Mouse (Mus musculus): ENCODE measurements around the gene Nrn1. TPM values are rescaled to one million over a fixed set of nuclear protein-coding genes. Genes with fewer than 3 reads are reported as not detected.

Gene Nrn1
- polyA plus RNA-seq, 1 experiment, result 0.48 TPM

DNA sequence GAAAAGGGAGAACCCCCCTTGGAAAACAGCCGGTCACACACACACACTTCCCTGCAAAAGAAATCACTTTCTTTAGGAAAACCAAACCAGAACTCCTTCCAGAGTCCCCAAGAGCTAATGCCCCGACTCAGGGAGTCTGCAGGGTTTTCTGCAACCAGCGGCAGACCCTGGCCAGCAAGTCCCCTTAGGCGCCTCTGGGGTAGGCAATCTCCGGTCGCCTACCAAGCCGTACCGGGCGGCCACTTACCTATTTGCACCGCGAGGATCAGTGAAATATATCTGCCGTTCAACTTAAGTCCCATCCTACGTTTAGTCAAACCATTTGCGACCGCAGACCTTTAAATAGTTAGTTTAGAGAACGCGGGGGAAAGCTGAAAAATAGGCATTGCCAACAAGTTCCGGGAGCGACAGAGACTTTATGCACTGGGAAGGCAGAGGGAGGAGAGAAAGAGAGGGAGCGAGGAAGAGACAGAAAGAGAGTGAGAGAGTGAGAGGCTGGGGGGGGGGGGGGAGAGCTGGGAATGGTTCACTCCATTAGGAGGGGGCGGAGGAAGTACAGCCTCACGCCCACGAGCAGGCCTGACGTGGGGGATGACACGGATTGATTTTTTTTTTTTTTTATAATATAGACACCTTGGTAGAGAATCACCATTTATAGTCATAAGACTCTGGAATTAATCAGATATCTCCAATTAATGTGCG lies 791 bp downstream of the Nrn1 start:
- 5% methylated on average over 26 of the region's 26 CpGs for WGBS
- H3K4me3 ChIP-seq (ENCODE audit: insufficient read depth, low read depth, low read length), result no peak overlapping the region
- peaks cover 23% of the 10 kb centered on the region for H3K27me3 ChIP-seq (replicated peaks; ENCODE audit: control insufficient read depth, insufficient read depth, low read length)

DNA sequence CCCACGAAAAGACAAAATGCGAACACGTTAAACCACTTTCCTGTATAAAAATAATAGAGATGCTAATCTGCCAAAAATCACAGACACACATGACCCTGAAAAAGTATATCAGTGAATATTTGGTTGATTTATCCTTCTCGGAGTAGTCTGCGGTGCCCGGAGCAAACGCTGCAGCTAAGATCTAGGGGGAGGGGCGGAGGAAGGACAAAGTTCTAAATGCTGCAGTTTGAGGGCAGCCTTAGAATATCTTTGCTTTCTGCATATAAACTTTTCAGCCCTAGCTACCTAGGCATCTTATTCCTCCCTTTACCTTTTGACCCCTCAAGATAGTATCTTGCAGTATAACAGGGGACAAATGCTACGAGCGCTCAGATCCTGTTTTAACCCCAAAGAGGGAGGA lies 1.4 kb downstream of the Nrn1 start:
- H3K27me3 ChIP-seq (replicated peaks; ENCODE audit: control insufficient read depth, insufficient read depth, low read length), result peaks cover 23% of the 10 kb centered on the region
- 0 out of 2 replicates have a peak, but pooled peaks cover 2% of the 10 kb centered on the region for H3K4me1 ChIP-seq (ENCODE audit: control insufficient read depth, insufficient read depth, low read length)
- 13% methylated on average over 10 of the region's 10 CpGs for WGBS
- no peaks in the 10 kb centered on the region for H3K36me3 ChIP-seq (ENCODE audit: control insufficient read depth, insufficient read depth, low read length)
- no peak for TF ChIP-seq CTCF (conservative IDR thresholded peaks at IDR 0.05; ENCODE audit: insufficient read depth, insufficient read length, low read depth, low read length)
- TF ChIP-seq POLR2A (IDR thresholded peaks at IDR 0.05; ENCODE audit: low read depth, low read length), result no peak
- H3K27ac ChIP-seq (ENCODE audit: insufficient read depth, low read depth, low read length), result no peak overlapping the region
- DNase-seq, result peak; percentile 25
- H3K4me3 ChIP-seq (ENCODE audit: insufficient read depth, low read depth, low read length), result no peak overlapping the region

More for the DNA sequence above, 791 bp downstream of the Nrn1 start:
- Histone ChIP-seq H3K4me1 (ENCODE audit: control insufficient read depth, insufficient read depth, low read length) (0 out of 2 replicates have a peak, but pooled peaks cover 2% of the 10 kb centered on the region), H3K27ac (ENCODE audit: insufficient read depth, low read depth, low read length) (no peak overlapping the region), H3K36me3 (ENCODE audit: control insufficient read depth, insufficient read depth, low read length) (no peaks in the 10 kb centered on the region)
- TF ChIP-seq CTCF (conservative IDR thresholded peaks at IDR 0.05; ENCODE audit: insufficient read depth, insufficient read length, low read depth, low read length) (no peak), POLR2A (IDR thresholded peaks at IDR 0.05; ENCODE audit: low read depth, low read length) (no peak)
- peak; percentile 1 for DNase-seq

DNA sequence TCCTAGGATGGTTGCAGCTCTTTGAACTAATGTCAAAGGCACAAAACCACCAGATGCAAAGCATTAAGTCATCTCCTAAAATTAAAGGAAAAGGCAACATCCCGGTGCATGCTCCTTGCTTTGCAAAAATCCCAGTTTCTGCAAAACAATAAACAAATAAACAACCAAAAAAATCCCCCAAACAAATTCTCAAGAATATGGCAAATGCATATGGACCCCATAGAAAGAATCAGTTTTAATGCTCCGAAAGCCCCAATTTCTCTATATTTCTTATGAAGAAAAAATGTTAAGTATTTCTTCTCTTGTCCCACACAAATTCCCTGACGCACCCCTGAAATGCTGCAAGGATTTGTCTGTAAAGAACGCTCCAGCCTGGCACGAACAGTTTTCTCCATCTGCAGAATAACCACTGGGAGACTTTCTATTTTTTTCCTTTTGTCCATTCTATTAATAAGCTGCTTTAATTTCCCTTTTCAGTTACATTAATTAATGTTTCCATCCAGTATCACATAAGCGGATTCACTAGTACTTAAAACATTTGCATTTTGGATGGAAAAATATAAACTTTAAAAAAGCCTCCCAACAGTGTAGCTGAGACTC lies 1.9 kb downstream of the Nrn1 start:
- Histone ChIP-seq H3K36me3 (ENCODE audit: control insufficient read depth, insufficient read depth, low read length) (no peaks in the 10 kb centered on the region), H3K27me3 (replicated peaks; ENCODE audit: control insufficient read depth, insufficient read depth, low read length) (peaks cover 25% of the 10 kb centered on the region), H3K27ac (ENCODE audit: insufficient read depth, low read depth, low read length) (no peak overlapping the region), H3K4me3 (ENCODE audit: insufficient read depth, low read depth, low read length) (no peak overlapping the region), H3K4me1 (ENCODE audit: control insufficient read depth, insufficient read depth, low read length) (0 out of 2 replicates have a peak, but pooled peaks cover 2% of the 10 kb centered on the region)
- DNase-seq, result no peak
- WGBS, result 23% methylated on average over 6 of the region's 6 CpGs
- TF ChIP-seq CTCF (conservative IDR thresholded peaks at IDR 0.05; ENCODE audit: insufficient read depth, insufficient read length, low read depth, low read length) (no peak), POLR2A (IDR thresholded peaks at IDR 0.05; ENCODE audit: low read depth, low read length) (no peak)

DNA sequence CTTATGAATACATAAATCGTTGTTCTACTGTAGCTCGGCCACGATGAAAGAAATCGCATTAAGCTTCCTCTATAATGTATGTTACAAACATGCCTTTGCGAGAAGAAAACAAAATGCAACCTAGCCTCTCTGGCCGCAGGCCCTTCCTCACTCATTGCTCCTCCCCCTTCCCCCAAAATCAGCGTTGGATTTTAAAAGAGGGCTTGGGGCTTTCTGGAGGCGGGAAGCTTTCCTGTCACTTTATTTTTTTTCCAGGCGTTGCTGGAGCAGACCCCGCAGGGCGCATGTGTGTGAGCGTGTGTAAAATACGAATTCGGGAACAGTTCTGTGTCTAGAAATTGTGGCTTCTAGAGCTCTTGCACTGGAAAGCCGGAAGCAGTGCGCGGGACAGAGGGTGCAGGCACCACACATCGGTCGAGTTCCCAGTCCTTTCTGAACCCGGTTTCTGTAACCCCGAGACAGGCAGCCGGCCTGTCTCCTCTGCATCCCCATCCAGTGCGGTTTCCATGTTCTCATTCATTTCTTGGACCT lies 2.9 kb downstream of the Nrn1 start:
- Histone ChIP-seq H3K4me3 (ENCODE audit: insufficient read depth, low read depth, low read length) (peak overlapping the region; percentile 20), H3K27me3 (replicated peaks; ENCODE audit: control insufficient read depth, insufficient read depth, low read length) (peaks cover 27% of the 10 kb centered on the region), H3K36me3 (ENCODE audit: control insufficient read depth, insufficient read depth, low read length) (no peaks in the 10 kb centered on the region), H3K27ac (ENCODE audit: insufficient read depth, low read depth, low read length) (no peak overlapping the region), H3K4me1 (ENCODE audit: control insufficient read depth, insufficient read depth, low read length) (0 out of 2 replicates have a peak, but pooled peaks cover 2% of the 10 kb centered on the region)
- TF ChIP-seq POLR2A (IDR thresholded peaks at IDR 0.05; ENCODE audit: low read depth, low read length), result no peak
- TF ChIP-seq CTCF (conservative IDR thresholded peaks at IDR 0.05; ENCODE audit: insufficient read depth, insufficient read length, low read depth, low read length), result no peak
- WGBS, result 2% methylated on average over 23 of the region's 23 CpGs
- peak; percentile 12 for DNase-seq

DNA sequence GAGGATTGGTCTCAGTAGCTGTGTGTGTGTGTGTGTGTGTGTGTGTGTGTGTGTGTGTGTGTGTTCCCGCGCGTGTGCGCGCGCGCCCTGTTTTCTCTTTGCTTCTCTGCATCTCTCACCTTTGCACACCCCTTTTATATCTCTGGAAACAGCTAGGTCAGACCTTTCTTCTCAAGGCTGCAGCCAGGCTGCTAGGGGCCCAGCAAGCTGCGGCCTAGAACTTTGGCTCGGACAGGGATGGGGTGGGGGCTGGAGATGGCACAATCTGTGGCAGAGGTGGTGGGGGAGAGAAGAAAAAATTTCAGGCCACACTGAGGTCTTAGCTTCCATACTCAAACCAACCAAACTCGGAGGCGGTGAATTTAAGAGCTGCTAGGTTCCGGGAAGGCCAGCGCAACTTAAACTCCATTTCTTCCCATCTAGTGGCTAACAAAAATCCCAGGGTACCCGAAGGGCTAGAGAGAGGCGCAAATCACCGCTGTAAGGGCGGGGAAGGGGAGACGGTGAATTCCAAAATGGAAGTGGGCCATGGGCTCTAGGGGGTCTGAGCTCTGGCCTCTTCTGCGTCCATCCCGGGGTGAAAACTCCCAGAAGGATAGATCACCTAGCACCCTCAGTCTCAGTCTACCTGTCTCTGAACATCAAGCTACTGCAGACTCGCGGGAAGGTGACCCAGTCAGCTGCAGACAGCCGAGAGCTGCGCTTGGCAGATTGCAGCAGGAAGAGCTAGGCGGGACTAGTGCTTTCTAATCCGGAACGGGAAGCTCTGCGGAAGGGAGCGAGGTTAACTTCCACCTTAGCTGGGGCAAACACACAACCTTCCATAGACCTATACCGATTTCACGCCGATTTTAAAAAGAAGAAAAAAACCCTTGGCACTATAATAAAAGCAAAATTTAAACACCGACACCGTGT lies 3.7 kb downstream of the Nrn1 start:
- Histone ChIP-seq H3K4me1 (ENCODE audit: control insufficient read depth, insufficient read depth, low read length) (0 out of 2 replicates have a peak, but pooled peaks cover 2% of the 10 kb centered on the region), H3K27me3 (replicated peaks; ENCODE audit: control insufficient read depth, insufficient read depth, low read length) (peaks cover 26% of the 10 kb centered on the region), H3K36me3 (ENCODE audit: control insufficient read depth, insufficient read depth, low read length) (no peaks in the 10 kb centered on the region), H3K27ac (ENCODE audit: insufficient read depth, low read depth, low read length) (no peak overlapping the region), H3K4me3 (ENCODE audit: insufficient read depth, low read depth, low read length) (peak overlapping the region; percentile 20)
- TF ChIP-seq CTCF (conservative IDR thresholded peaks at IDR 0.05; ENCODE audit: insufficient read depth, insufficient read length, low read depth, low read length), result no peak
- no peak for TF ChIP-seq POLR2A (IDR thresholded peaks at IDR 0.05; ENCODE audit: low read depth, low read length)
- WGBS, result 14% methylated on average over 34 of the region's 34 CpGs
- DNase-seq, result peak; percentile 43

DNA sequence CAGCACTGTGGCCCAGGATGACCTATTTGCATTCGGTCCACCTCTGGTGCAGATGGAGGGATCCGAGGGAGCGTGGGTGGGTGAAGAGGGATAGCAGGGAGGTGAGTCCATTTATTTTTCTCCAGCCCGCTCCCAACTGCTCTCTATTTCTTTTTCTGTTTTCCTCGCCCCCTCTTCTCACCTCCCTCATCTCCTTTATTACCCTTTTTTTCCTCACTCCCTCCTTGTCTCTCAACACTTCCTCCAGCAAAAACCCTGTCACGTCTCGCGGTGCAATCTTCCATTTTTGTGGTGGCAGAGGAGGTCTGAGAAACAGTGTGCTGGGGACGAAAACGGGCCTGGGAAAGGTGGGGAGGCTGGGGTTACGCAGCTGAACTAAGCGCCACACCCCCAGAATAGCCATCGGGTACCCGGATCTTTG lies 4.6 kb downstream of the Nrn1 start:
- Histone ChIP-seq H3K36me3 (ENCODE audit: control insufficient read depth, insufficient read depth, low read length) (no peaks in the 10 kb centered on the region), H3K27me3 (replicated peaks; ENCODE audit: control insufficient read depth, insufficient read depth, low read length) (peaks cover 21% of the 10 kb centered on the region), H3K27ac (ENCODE audit: insufficient read depth, low read depth, low read length) (no peak overlapping the region), H3K4me1 (ENCODE audit: control insufficient read depth, insufficient read depth, low read length) (0 out of 2 replicates have a peak, but pooled peaks cover 2% of the 10 kb centered on the region), H3K4me3 (ENCODE audit: insufficient read depth, low read depth, low read length) (no peak overlapping the region)
- WGBS, result 31% methylated on average over 14 of the region's 14 CpGs
- TF ChIP-seq POLR2A (IDR thresholded peaks at IDR 0.05; ENCODE audit: low read depth, low read length) (no peak), CTCF (conservative IDR thresholded peaks at IDR 0.05; ENCODE audit: insufficient read depth, insufficient read length, low read depth, low read length) (no peak)
- no peak for DNase-seq

All from kidney, adult 2 months (tissue).